Mouse (Mus musculus): Measurements from ENCODE around the gene Brcc3. TPM values are rescaled to one million over a fixed set of nuclear protein-coding genes. Genes with fewer than 3 reads are reported as not detected.

Brcc3 gene
- total RNA-seq (2021), result 10 to 100 TPM; 33.6 to 46.1 TPM
- polyA plus RNA-seq (2012; rRNA removed), result 0.69 and 2.2 TPM in 2 replicates
- long read RNA-seq, result 0 reads

DNA sequence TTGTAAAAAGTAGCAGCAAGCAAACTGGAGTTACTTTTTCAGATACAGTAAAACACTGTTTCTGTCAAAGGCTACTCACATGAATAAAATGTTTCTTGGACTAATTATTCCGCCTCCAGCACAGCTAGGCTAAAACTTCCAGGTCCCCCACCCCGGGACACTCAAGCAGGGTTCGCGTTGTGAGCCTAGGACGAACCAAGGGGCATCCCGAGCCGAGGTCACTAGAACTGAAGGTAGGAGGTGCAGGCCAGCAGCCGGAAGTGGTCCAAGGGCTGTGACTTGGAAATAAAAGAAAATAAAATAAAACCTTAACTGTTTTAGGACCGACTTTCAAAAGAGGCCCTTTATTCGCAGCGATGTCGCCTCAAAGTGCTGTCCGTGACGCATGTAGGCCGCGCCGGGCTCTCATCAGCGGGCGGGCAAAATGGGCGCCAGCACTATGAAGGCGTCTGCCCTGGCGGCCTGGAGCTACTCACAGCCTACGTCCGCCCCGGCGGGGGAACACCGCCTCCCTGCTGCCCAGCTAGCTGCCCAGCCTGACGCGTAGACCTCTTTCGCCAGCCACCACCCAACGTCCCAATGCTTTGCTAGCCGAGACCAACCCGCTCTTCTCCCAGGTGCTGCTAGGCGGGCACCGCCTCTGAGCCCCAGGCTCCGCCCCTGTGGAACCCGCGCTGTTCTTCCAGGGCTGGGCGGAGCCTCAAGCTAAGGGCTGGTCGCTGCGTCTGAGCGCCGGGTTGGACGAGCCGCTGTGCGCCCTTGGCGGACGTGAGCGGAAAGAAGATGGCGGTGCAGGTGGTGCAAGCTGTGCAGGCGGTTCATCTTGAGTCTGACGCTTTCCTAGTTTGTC, at the start of gene Brcc3, which contains the start of the genes Cmc4 and Mtcp1:
TSS of gene Brcc3 (plus strand) at position 693 of the 850 bp plus-strand sequence.
TSS of gene Cmc4 (minus strand) at position 649 of the 850 bp plus-strand sequence.
TSS of gene Mtcp1 (minus strand) at position 653 of the 850 bp plus-strand sequence.
- DNase-seq, result peak; percentile 94

DNA sequence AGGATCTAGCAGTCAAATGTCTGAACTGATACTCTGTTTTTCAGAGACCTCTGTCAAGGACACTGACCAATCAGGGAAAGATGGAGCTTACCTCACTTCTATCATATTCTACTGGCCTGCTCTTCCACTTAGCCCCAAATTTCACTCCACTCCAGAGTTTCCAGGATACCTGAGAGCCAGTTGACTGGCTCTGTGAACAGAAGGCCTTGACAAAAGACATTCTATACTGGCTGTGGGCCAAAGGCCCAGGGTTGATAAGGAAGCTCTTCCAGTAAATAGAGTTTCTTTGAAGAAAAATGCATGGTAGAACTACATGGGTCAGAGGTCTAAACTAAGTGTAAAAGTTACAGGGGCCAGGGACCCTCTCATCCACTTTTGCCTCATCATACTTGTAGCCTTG, 46.2 kb upstream of the Brcc3 start:
- peak; percentile 35 for DNase-seq

DNA sequence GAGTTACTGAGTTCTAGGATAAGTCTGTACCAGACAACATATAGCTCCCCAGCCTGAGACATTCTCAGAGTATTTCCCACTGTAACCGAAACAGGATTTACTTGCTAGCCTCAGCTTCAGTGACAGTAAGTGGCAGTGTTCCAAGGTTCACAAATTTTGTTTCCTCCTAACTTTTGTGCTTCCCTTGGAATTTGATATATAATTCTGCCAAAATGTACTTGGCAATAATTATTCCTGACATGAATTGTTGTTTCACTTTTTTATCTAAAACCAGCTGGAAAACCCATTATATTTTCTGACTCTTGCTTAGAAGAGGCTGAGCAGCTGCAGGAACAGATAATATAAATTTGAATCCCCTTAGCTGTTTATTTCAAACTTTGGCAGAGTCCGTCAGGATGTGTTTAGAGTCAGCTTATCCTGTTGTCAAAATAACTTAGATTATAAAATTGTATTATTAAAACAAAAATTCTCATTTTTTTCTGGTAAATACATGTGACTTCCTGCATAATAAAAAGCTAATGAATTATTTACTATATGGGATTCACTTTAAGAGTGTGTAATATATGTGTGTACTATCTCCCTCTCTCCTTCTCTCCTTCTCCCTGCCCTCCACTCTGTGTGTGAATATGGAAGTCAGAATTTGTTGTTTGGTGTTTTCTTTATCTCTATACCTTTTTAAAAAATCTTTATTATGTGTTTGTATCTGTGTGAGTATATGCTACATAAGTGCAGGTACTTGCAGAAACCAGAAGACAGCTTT, 43.6 kb upstream of the Brcc3 start:
- DNase-seq, result no peak

DNA sequence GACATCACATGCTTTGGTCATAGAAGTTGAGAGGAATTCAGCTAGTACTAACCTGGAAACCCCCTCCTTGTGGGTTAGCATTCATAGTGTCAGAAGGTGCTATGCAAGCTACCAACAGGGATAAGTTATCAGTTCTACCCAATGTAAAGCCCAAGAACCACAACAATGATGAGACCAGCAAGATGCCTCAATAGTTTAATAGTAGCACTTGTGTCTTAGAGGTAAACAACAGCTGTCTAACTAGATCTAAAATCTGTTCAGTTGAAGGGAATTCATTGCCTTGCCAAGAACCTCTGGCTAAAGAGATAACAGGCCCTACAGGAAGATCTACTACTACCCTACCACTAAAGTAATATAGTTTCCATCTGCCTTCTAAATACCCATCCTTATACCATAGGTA, 39.6 kb upstream of the Brcc3 start:
- DNase-seq, result no peak

DNA sequence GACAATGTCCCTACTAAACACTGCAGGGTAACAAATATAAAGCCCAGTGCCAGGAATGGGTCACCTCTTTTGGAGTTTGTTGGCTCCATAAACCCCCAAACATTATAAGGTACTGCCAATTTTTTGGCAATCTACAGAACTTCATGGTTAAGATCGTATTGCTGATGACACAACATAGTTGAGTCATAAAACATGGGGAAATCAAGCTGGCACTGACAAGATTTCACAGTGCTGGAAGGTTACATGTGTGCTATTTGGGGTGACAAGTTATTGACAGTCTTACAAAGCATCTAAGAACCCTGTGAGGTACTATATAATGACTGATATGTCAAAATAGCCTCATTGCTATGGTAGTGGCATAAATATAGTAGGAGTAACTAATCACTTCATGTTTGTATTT, 35.3 kb upstream of the Brcc3 start:
- no peak for DNase-seq

DNA sequence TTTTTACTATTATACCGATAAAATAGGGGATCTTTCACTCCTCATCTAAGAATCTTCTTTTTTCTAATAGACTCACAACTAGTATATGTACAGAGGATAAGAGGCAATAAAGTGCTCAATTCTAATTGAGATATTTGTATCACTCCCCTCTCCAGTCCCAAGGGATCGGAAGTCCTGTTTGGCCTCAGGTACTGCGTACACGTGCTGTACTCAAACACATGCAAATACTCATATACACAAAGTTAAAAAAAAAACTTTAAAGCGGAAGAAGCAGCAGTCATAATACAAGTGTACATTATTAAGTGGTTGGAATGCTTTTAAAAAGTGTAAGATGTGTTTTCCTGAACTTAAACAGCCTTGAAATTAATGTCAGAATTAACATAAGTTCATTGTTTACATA, 34.7 kb upstream of the Brcc3 start:
- DNase-seq, result no peak

DNA sequence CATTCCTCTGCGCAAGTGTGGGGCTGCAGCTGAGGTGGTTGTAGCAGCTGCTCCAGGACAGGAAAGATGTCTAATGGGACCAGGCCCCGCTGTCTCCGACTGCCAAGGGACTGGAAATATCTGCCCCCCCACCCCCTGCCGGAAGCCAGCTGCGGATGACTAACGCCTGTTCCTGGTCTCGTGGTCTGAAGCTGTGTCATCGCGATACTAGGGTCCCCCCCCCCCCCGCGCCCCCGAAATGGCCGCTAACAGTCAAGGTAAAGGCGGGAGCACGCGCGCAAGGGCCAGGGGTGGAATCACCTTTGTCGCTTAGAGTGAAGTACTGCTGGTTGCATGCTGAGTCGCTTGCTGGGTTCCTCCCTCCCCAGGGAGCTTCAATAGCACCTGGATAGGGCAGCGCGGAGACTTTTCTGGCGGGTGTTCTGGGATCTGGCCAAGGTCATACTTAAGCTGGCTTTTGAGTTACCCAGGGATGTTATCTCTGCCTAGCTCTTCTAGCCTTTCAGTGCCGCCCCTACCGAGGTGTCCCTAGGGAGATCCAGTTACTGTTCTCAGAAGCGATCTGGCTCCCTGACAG, 34.1 kb upstream of the Brcc3 start, which contains the start of the genes Fundc2 and F8:
TSS of gene Fundc2 (plus strand) at position 205 of the 577 bp plus-strand sequence.
TSS of gene F8 (minus strand) at position 421 of the 577 bp plus-strand sequence.
- peak; percentile 63 for DNase-seq

DNA sequence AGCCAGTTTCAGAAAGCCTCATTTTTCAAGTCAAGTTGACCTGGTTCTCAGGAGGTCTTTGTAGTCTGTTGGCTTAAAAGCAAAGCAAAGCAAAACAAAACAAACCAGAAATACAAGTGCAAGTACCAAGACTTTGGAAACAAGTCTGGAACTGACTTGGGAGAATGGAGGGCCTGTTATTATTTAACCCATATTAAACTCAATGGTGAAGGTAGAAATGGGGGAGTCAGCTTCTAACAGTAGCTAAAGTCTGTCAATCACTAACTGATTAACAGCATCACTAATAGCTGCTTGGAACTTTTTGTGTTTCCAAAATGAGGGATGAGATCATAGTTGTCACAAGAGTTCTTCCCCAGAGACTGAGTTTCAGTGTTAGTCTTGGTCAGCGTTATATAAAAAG, 17.0 kb upstream of the Brcc3 start:
- no peak for DNase-seq

DNA sequence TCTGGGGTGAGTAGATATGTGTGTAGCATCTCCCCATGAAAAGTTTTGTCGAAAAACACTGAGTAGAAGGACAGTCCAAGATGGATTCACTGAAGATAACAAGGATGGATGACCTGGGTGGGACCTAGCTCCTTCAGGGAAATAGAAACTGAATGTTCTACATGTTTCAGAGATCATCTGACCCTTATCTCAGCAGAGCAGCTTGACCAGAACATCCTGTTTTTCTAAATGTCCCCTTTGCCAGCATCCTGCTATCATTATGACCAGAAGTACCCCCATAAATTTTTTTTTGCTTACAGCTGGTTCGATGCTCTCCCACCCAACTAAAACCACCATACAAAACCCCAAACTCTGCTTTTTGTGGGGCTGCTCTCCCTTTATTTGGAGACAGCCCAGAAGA, 13.8 kb upstream of the Brcc3 start:
- DNase-seq, result peak; percentile 10

DNA sequence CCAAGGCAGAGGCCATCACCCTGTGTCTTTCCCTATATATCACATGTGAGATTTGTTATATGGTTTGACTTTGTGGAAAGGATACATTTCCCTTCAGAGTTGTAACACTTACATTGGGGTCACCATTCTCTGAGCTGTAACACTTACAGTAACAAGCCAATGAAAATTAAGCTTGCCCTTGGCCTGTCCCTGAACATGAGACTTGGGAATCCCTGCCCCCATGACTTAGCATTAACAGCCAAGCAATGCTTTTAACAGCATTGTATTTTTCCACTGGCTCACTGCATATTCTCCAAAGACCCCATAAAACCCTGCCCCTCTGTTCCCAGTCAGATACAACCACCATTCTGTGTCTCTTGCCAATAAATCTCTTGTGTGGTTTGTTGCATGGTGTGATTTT, 13.1 kb upstream of the Brcc3 start:
- no peak for DNase-seq

DNA sequence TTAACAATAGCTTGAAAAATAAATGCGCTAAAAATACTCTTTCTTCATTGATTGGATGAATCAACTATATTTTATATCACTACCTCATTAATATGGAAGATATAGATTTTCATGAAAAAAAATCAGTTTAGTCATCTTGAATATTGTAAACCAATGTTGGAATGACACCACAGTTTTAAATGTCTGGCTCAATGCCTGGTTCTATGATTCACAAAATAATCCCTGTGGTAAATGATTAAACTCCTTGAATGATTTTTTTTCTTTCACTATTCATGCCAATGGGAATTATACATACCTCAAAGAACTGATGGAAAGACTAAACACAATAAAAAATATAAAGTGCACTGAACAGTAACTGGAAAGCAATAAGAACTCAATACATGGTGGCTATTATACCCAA, 6.7 kb upstream of the Brcc3 start:
- no peak for DNase-seq

DNA sequence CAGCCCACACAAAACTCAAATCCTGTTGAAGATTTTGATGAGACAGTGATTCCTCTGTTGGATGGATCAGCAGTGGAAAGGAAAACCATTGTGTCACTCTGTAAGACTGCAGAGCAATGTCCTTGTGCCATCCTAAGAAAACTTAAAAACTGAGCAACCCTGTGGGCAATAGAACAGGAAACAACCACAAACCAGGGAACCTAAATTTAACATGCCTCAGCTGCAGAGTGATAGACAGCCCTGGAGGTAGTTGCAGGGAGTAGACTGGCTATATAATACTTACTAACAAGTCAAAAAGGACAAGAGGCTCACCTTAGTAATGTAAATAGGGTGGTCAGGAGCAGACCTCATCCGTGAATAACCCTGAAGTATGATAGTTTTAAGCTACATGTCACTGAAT, 38.2 kb downstream of the Brcc3 start:
- no peak for DNase-seq

DNA sequence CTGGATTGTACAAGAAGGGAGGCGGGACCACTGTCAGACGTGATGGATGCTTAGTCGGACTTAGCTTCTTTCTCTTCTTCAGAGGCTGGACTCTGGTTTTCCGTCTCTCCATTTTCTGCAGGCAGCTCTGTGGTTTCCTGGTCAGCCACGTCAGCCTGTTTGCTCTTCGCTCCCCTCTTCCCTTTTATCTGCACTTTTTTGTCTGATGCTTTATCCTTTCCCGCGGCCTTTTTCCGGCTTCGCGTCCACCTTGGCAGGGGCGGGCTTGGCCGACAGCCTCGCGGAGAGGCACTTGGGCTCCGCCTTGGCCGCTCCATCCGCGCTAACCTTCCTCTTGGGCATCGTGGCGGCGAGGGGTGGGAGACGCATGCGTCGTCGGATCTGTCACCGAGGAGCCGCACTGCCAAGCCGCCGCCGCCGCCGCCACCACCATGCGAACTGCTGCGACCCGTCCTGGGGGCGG, 58.8 kb downstream of the Brcc3 start:
- DNase-seq, result peak; percentile 83

DNA sequence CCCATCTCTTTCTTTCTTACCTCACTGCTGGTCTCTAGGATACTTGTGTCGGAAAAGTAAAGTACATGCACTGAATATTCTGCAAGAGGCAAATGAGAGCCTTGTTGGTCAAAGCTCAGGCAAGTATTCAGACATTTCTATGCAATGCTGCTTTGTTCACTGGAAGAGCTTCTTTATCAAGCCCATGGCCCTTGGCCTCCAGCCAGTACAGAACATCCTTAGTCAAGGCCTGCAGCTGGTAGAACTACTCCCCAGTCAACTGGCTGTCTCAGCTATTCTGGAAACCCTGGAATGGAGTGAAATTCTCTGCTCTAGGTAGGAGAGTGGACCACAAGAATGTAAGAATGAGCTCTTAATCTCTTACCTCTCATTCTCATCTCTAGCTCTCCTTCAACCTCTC, 73.5 kb downstream of the Brcc3 start:
- DNase-seq, result no peak

Other genes starting within 250 kb of the Brcc3 start
- gene Fundc2, start 34.2 kb upstream of the Brcc3 start, total RNA-seq (2021), result 100 to 1,000 TPM in 1 of 2 experiments, 10 to 100 TPM in 1; 81.2 to 107 TPM
- gene Fundc2, start 34.2 kb upstream of the Brcc3 start, polyA plus RNA-seq (2012; rRNA removed), result 2.8 and 3.2 TPM in 2 replicates
- gene F8, start 34.0 kb upstream of the Brcc3 start, total RNA-seq (2021), result 10 to 100 TPM in 1 of 2 experiments, 1 to 10 TPM in 1; 6.9 to 11.3 TPM
- gene F8, start 34.0 kb upstream of the Brcc3 start, polyA plus RNA-seq (2012; rRNA removed), result 0.43 and 0.56 TPM in 2 replicates
- gene Cmc4, start within 50 bp of the Brcc3 start, total RNA-seq (2021), result 1 to 10 TPM; 8.7 to 9.1 TPM
- gene Cmc4, start within 50 bp of the Brcc3 start, polyA plus RNA-seq (2012; rRNA removed), result 3.0 and 3.6 TPM in 2 replicates
- 1 to 10 TPM; 6.3 to 9.3 TPM for gene Mtcp1, start within 50 bp of the Brcc3 start, total RNA-seq (2021)
- 3.6 and 3.7 TPM in 2 replicates for gene Mtcp1, start within 50 bp of the Brcc3 start, polyA plus RNA-seq (2012; rRNA removed)
- 10 to 100 TPM; 29.8 to 51.6 TPM for gene Vbp1, start 97.7 kb downstream of the Brcc3 start, total RNA-seq (2021)
- gene Vbp1, start 97.7 kb downstream of the Brcc3 start, polyA plus RNA-seq (2012; rRNA removed), result 0.52 and 0.56 TPM in 2 replicates
- 1 to 10 TPM; 1.0 to 1.6 TPM for gene Rab39b, start 161.6 kb downstream of the Brcc3 start, total RNA-seq (2021)
- gene Rab39b, start 161.6 kb downstream of the Brcc3 start, polyA plus RNA-seq (2012; rRNA removed), result 0.15 and 0.21 TPM in 2 replicates